Mouse (Mus musculus): ENCODE measurements around the gene Ogfod3. TPM values are rescaled to one million over a fixed set of nuclear protein-coding genes. Genes with fewer than 3 reads are reported as not detected.

Gene Ogfod3
- polyA plus RNA-seq (2012; rRNA removed), result 13.2 and 14.1 TPM in 2 replicates

GRCm38 (mm10) chr11:121204161-121205006, at the start of gene Ogfod3, which contains the start of gene Hexdc:
Gene Ogfod3, minus strand, starts transcription at chr11:121204711.
Gene Hexdc, plus strand, starts transcription at chr11:121204433.

DNA sequence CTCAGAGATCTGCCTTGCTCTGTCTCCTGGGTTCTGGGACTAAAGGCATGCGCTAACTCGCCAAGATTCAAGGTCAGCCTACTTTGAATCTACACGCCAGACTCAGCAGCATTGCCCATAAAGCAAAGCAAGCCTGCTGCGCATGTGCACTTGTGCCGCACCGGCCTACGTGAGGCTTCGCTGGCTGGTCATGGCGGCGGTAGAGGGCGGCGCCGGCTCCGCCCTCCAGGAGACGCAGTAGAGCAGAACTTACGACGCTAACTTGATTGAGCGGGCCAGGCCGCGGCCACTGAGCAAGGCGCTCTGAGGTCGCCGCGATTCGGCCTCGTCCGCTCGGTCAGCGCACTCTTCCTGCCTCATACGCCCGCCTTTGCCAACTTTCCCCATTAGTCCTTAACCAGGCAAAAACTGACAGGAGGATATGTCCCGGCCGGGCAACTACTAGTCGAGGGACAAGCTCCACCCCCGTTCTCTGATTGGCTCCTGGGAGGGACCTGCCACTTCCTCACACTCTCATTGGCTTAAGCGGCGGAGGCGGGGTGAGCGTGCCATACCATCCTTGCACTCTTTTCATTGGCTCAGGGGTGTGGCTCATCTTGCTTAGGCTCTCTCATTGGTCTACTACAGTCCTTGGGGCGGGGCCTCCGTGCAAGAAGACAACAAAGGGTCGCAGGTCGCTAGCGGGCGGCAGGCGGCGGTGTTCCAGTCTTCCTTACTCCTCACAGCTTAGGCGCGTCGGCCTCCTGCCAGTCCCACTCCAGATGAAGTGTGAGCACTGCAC, 32.2 kb upstream of the Ogfod3 start, which contains the start of gene Narf:
Narf (plus strand) TSS at position 690 of the 781 bp plus-strand sequence.

DNA sequence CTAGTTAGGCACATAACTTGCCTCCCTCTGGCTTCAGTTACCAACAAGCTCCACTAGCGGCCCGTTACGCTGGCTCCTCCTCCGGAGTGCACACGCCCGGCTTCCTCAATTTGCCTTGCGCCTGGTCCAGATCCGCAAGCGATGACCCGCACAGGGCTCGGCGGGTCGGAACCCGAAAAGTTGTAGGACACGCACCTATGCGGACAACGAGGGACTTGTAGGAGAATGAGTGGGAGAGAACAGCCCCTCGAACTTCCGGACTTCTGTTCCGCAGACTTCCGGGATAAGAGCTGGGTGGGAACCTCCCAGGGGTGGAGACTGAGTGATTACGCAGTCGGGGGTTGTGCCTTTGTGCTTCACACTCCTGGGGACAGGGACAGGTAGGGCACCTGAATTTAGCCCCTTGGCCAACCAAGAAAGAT, 24.5 kb upstream of the Ogfod3 start, which contains the start of gene Cybc1:
Cybc1 (minus strand) TSS at position 305 of the 422 bp plus-strand sequence.

GRCm38 (mm10) chr11:121159971-121160370, 44.5 kb downstream of the Ogfod3 start, which contains the start of gene Uts2r:
Gene Uts2r, plus strand, starts transcription at chr11:121160271.

GRCm38 (mm10) chr11:121145865-121146264, 58.6 kb downstream of the Ogfod3 start, which contains the start of gene Tex19.1:
Gene Tex19.1, plus strand, starts transcription at chr11:121146143.

Other genes with a start within 250 kb of the Ogfod3 start
- gene Csnk1d, start 213.4 kb downstream of the Ogfod3 start, polyA plus RNA-seq (2012; rRNA removed), result 83.9 and 91.8 TPM in 2 replicates
- 5.7 and 9.2 TPM in 2 replicates for gene Cd7, start 165.3 kb downstream of the Ogfod3 start, polyA plus RNA-seq (2012; rRNA removed)
- gene Sectm1b, start 141.1 kb downstream of the Ogfod3 start, polyA plus RNA-seq (2012; rRNA removed), result 2.3 and 2.4 TPM in 2 replicates
- gene Sectm1a, start 123.5 kb downstream of the Ogfod3 start, polyA plus RNA-seq (2012; rRNA removed), result 1.7 and 2.5 TPM in 2 replicates
- 0.43 and 0.53 TPM in 2 replicates for gene Tex19.2, start 86.0 kb downstream of the Ogfod3 start, polyA plus RNA-seq (2012; rRNA removed)
- 1.9 and 2.1 TPM in 2 replicates for gene Tex19.1, start 58.6 kb downstream of the Ogfod3 start, polyA plus RNA-seq (2012; rRNA removed)
- 0.28 TPM in 1 of 2 replicates, not detected in the other for gene Uts2r, start 44.4 kb downstream of the Ogfod3 start, polyA plus RNA-seq (2012; rRNA removed)
- 41.1 and 43.8 TPM in 2 replicates for gene Hexdc, start 278 bp downstream of the Ogfod3 start, polyA plus RNA-seq (2012; rRNA removed)
- gene Cybc1, start 24.6 kb upstream of the Ogfod3 start, polyA plus RNA-seq (2012; rRNA removed), result 27.0 and 31.8 TPM in 2 replicates
- 22.8 and 30.3 TPM in 2 replicates for gene Narf, start 32.5 kb upstream of the Ogfod3 start, polyA plus RNA-seq (2012; rRNA removed)
- gene Foxk2, start 55.3 kb upstream of the Ogfod3 start, polyA plus RNA-seq (2012; rRNA removed), result 91.7 and 98.5 TPM in 2 replicates
- 63.5 and 64.8 TPM in 2 replicates for gene Wdr45b, start 149.7 kb upstream of the Ogfod3 start, polyA plus RNA-seq (2012; rRNA removed)
- gene Rab40b, start 183.5 kb upstream of the Ogfod3 start, polyA plus RNA-seq (2012; rRNA removed), result 5.3 and 5.5 TPM in 2 replicates
- gene Fn3krp, start 216.7 kb upstream of the Ogfod3 start, polyA plus RNA-seq (2012; rRNA removed), result 8.0 and 8.7 TPM in 2 replicates
- gene Fn3k, start 230.2 kb upstream of the Ogfod3 start, polyA plus RNA-seq (2012; rRNA removed), result 2.0 and 3.8 TPM in 2 replicates
- gene Tbcd, start 247.2 kb upstream of the Ogfod3 start, polyA plus RNA-seq (2012; rRNA removed), result 91.7 and 110 TPM in 2 replicates

Measured in ovary, adult 2 months (tissue).